Mouse (Mus musculus): ENCODE data around the gene Tnrc6a. TPM values are rescaled to one million over a fixed set of nuclear protein-coding genes. Genes with fewer than 3 reads are reported as not detected.

Gene Tnrc6a
- total RNA-seq, 2 experiments from 2014 or later: 24.1 to 26.2 TPM

- intact Hi-C loops (cut with DNase I): no loop called here
- TF ChIP-seq CTCF (IDR thresholded peaks at IDR 0.05): no peak
- H3K27ac ChIP-seq: no peak overlapping the region
- no peak for DNase-seq
- no peak overlapping the region for H3K4me3 ChIP-seq
Observed at GRCm38 (mm10) chr7:123106326-123106725, 17.4 kb upstream of the Tnrc6a start.

- intact Hi-C loops (cut with DNase I): no loop called here
- no peak for TF ChIP-seq CTCF (IDR thresholded peaks at IDR 0.05)
- Histone ChIP-seq H3K27ac (no peak overlapping the region), H3K4me3 (no peak overlapping the region)
- DNase-seq: no peak
Observed at GRCm38 (mm10) chr7:123108058-123109055, 15.3 kb upstream of the Tnrc6a start.

- Histone ChIP-seq H3K27ac (peak overlapping the region; percentile 80), H3K4me3 (no peak overlapping the region)
- DNase-seq: no peak
- no peak for TF ChIP-seq CTCF (IDR thresholded peaks at IDR 0.05)
- intact Hi-C loops (cut with DNase I): no loop called here
Observed at GRCm38 (mm10) chr7:123109361-123110000, 14.2 kb upstream of the Tnrc6a start.

DNA sequence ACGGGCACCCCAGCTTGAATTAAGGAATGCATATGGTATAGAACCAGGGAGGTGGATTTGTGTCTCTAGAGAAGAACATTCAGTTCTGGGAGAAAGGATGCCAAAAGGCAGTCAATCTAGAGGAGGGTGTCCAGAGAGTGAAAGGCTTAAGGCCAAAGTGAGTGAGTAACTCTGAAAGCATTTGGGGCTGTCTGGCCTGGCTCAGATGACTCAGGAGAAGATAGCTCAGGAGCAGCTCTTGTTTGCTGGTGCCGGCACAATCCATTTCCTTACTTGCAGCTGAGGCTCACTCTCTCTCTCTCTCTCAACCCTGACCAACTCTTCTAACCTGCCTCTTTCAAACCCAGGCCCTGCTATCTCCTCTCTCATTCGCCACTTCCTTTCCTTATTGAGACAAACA lies 13.6 kb upstream of the Tnrc6a start:
- H3K27ac ChIP-seq: peak overlapping the region; percentile 80
- peak overlapping the region; percentile 28; the same call in 1 of the 2 replicates for H3K4me3 ChIP-seq
- TF ChIP-seq CTCF (IDR thresholded peaks at IDR 0.05): no peak
- peak; percentile 49 for DNase-seq
- intact Hi-C loops (cut with DNase I): no loop called here

GRCm38 (mm10) chr7:123113590-123113989 lies 10.1 kb upstream of the Tnrc6a start:
- TF ChIP-seq CTCF (IDR thresholded peaks at IDR 0.05): no peak
- Histone ChIP-seq H3K27ac (no peak overlapping the region), H3K4me3 (no peak overlapping the region)
- no peak for DNase-seq
- intact Hi-C loops (cut with DNase I): no loop called here

- intact Hi-C loops (cut with DNase I): no loop called here
- TF ChIP-seq CTCF (IDR thresholded peaks at IDR 0.05): no peak
- no peak for DNase-seq
- Histone ChIP-seq H3K27ac (no peak overlapping the region), H3K4me3 (no peak overlapping the region)
Observed at GRCm38 (mm10) chr7:123116799-123117198, 6.9 kb upstream of the Tnrc6a start.

- intact Hi-C loops (cut with DNase I): no loop called here
- no peak for TF ChIP-seq CTCF (IDR thresholded peaks at IDR 0.05)
Observed at GRCm38 (mm10) chr7:123117209-123117608, 6.5 kb upstream of the Tnrc6a start.

GRCm38 (mm10) chr7:123120516-123120915 lies 3.2 kb upstream of the Tnrc6a start:
- no peak overlapping the region for H3K4me3 ChIP-seq
- no peak for TF ChIP-seq CTCF (IDR thresholded peaks at IDR 0.05)
- intact Hi-C loops (cut with DNase I): loop anchor here (10.0 kb wide), 1 partner anchor 136 kb away; no protein-coding TSS in a partner anchor
- no peak for DNase-seq
- H3K27ac ChIP-seq: no peak overlapping the region

More at GRCm38 (mm10) chr7:123117209-123117608, 6.5 kb upstream of the Tnrc6a start:
- no peak for DNase-seq
- no peak overlapping the region for H3K27ac ChIP-seq
- no peak overlapping the region for H3K4me3 ChIP-seq

DNA sequence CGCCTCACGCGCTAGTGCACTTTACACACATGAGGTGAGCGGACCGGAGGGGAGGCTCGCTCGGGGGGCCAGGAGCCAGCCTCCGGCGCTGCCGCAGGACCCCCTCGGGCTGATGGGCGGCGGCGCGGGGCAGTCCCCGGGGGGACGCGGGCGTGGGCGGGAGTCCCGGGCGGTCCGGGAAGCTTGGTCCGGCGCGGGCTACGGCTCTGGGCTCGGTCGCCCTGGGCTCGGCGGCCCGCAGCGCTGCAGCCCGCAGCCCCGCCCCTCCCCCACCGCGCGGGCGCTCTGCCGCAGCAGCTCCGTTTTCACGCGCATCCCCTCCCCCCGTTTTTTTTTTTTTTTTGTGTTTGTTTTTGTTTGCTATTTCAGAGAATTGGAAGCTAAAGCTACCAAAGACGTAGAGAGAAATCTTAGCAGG lies 623 bp downstream of the Tnrc6a start:
- no peak for TF ChIP-seq CTCF (IDR thresholded peaks at IDR 0.05)
- Histone ChIP-seq H3K4me3 (peak overlapping the region; percentile 86), H3K27ac (peak overlapping the region; percentile 100)
- DNase-seq: peak; percentile 76
- intact Hi-C loops (cut with DNase I): loop anchor here (10.0 kb wide), 1 partner anchor 140 kb away; no protein-coding TSS in a partner anchor

GRCm38 (mm10) chr7:123124735-123125181 lies 1.1 kb downstream of the Tnrc6a start:
- DNase-seq: peak; percentile 39
- TF ChIP-seq CTCF (IDR thresholded peaks at IDR 0.05): no peak
- Histone ChIP-seq H3K4me3 (peak overlapping the region; percentile 86), H3K27ac (peak overlapping the region; percentile 100)
- intact Hi-C loops (cut with DNase I): loop anchor here (5.0 to 10.0 kb wide), 2 partner anchors 48 to 140 kb away; no protein-coding TSS in a partner anchor

- intact Hi-C loops (cut with DNase I): loop anchor here (5.0 to 10.0 kb wide), 2 partner anchors 46 to 141 kb away; no protein-coding TSS in a partner anchor
- no peak for TF ChIP-seq CTCF (IDR thresholded peaks at IDR 0.05)
- H3K27ac ChIP-seq: peak overlapping the region; percentile 100; the same call in 1 of the 2 replicates
- no peak for DNase-seq
- H3K4me3 ChIP-seq: peak overlapping the region; percentile 86
Observed at GRCm38 (mm10) chr7:123126056-123126455, 2.4 kb downstream of the Tnrc6a start.

DNA sequence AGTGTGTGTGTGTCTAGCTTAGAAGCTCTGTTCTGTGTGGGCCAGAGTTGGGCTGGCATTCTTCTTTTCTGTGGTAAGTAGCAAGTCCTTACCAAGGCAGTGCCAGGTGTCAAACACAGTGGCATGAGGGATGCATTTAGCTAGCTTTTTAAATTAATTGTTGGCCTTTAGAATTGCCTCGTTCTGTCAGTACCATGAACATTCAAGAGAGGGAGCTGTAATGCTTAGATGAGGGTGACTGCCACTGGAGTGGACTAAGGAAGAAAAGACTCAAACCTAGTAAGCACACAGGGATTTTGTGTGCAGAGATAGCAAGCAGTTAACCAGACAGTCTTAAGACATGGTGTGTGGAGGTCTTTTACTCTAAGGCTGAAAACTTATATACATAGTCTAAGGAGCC lies 3.6 kb downstream of the Tnrc6a start:
- intact Hi-C loops (cut with DNase I): loop anchor here (5.0 to 10.0 kb wide), 2 partner anchors 45 to 142 kb away; no protein-coding TSS in a partner anchor
- H3K27ac ChIP-seq: peak overlapping the region; percentile 10; the same call in 1 of the 2 replicates

More for the DNA sequence above, 3.6 kb downstream of the Tnrc6a start:
- TF ChIP-seq CTCF (IDR thresholded peaks at IDR 0.05): peak; percentile 40; the same call in 1 of the 2 replicates
- DNase-seq: no peak
- H3K4me3 ChIP-seq: no peak overlapping the region

Measured in gastrocnemius, adult 2 months (tissue).